Mouse (Mus musculus): ENCODE measurements around the gene Rbfox3. TPM values are rescaled to one million over a fixed set of nuclear protein-coding genes. Genes with fewer than 3 reads are reported as not detected.

Rbfox3 gene
- total and polyA plus RNA-seq, 3 experiments = 0.16 TPM; not detected in 2

- H3K4me1 ChIP-seq (ENCODE audit: insufficient read depth, low read depth, low read length) = no peaks in the 10 kb centered on the region
- no peak for ATAC-seq (ENCODE audit: extremely low read depth, insufficient number of reproducible peaks, low FRiP score, poor library complexity, severe bottlenecking)
- H3K9me3 ChIP-seq (replicated peaks) = peaks cover 97% of the 10 kb centered on the region
- H3K4me3 ChIP-seq (ENCODE audit: low read depth, low read length) = no peak overlapping the region
- no peaks in the 10 kb centered on the region for H3K36me3 ChIP-seq (replicated peaks)
- H3K27me3 ChIP-seq (ENCODE audit: insufficient read depth, low read length) = no peaks in the 10 kb centered on the region
- no peak for DNase-seq (ENCODE audit: low spot score)
- no peak for TF ChIP-seq CTCF (IDR thresholded peaks at IDR 0.05; ENCODE audit: low read depth, low read length)
- no peak for TF ChIP-seq POLR2AphosphoS5 (IDR thresholded peaks at IDR 0.05; ENCODE audit: insufficient replicate concordance, low read depth, low read length)
- no peak for TF ChIP-seq GATA2 (IDR thresholded peaks at IDR 0.05; ENCODE audit: borderline replicate concordance, low read depth, low read length)
- no peak for TF ChIP-seq GATA1 (IDR thresholded peaks at IDR 0.05; ENCODE audit: borderline replicate concordance, low read length)
- no peak for TF ChIP-seq TAL1 (conservative IDR thresholded peaks at IDR 0.05; ENCODE audit: low read depth, low read length)
Observed at GRCm38 (mm10) chr11:118894196-118894595, 17.2 kb downstream of the Rbfox3 start.

- Histone ChIP-seq H3K9me3 (replicated peaks) (peaks cover 95% of the 10 kb centered on the region), H3K36me3 (replicated peaks) (no peaks in the 10 kb centered on the region), H3K4me3 (ENCODE audit: low read depth, low read length) (no peak overlapping the region), H3K27me3 (ENCODE audit: insufficient read depth, low read length) (no peaks in the 10 kb centered on the region), H3K4me1 (ENCODE audit: insufficient read depth, low read depth, low read length) (no peaks in the 10 kb centered on the region)
- ATAC-seq (ENCODE audit: extremely low read depth, insufficient number of reproducible peaks, low FRiP score, poor library complexity, severe bottlenecking) = no peak
- DNase-seq (ENCODE audit: low spot score) = no peak
- no peak for TF ChIP-seq GATA1 (IDR thresholded peaks at IDR 0.05; ENCODE audit: borderline replicate concordance, low read length)
- no peak for TF ChIP-seq POLR2AphosphoS5 (IDR thresholded peaks at IDR 0.05; ENCODE audit: insufficient replicate concordance, low read depth, low read length)
- no peak for TF ChIP-seq GATA2 (IDR thresholded peaks at IDR 0.05; ENCODE audit: borderline replicate concordance, low read depth, low read length)
- TF ChIP-seq TAL1 (conservative IDR thresholded peaks at IDR 0.05; ENCODE audit: low read depth, low read length) = no peak
- TF ChIP-seq CTCF (IDR thresholded peaks at IDR 0.05; ENCODE audit: low read depth, low read length) = no peak
Observed at GRCm38 (mm10) chr11:118892876-118893275, 18.5 kb downstream of the Rbfox3 start.

- Histone ChIP-seq H3K36me3 (replicated peaks) (no peaks in the 10 kb centered on the region), H3K4me3 (ENCODE audit: low read depth, low read length) (no peak overlapping the region), H3K9me3 (replicated peaks) (peaks cover 96% of the 10 kb centered on the region), H3K27me3 (ENCODE audit: insufficient read depth, low read length) (no peaks in the 10 kb centered on the region; the same call in 1 of the 2 replicates), H3K4me1 (ENCODE audit: insufficient read depth, low read depth, low read length) (no peaks in the 10 kb centered on the region)
- TF ChIP-seq CTCF (IDR thresholded peaks at IDR 0.05; ENCODE audit: low read depth, low read length) (no peak), POLR2AphosphoS5 (IDR thresholded peaks at IDR 0.05; ENCODE audit: insufficient replicate concordance, low read depth, low read length) (no peak), GATA2 (IDR thresholded peaks at IDR 0.05; ENCODE audit: borderline replicate concordance, low read depth, low read length) (no peak), TAL1 (conservative IDR thresholded peaks at IDR 0.05; ENCODE audit: low read depth, low read length) (no peak), GATA1 (IDR thresholded peaks at IDR 0.05; ENCODE audit: borderline replicate concordance, low read length) (no peak)
- no peak for ATAC-seq (ENCODE audit: extremely low read depth, insufficient number of reproducible peaks, low FRiP score, poor library complexity, severe bottlenecking)
- DNase-seq (ENCODE audit: low spot score) = no peak
Observed at GRCm38 (mm10) chr11:118891516-118891915, 19.9 kb downstream of the Rbfox3 start.

- H3K4me1 ChIP-seq (ENCODE audit: insufficient read depth, low read depth, low read length) = no peaks in the 10 kb centered on the region
- no peaks in the 10 kb centered on the region; the same call in 1 of the 2 replicates for H3K27me3 ChIP-seq (ENCODE audit: insufficient read depth, low read length)
- TF ChIP-seq GATA2 (IDR thresholded peaks at IDR 0.05; ENCODE audit: borderline replicate concordance, low read depth, low read length) (no peak), GATA1 (IDR thresholded peaks at IDR 0.05; ENCODE audit: borderline replicate concordance, low read length) (no peak), POLR2AphosphoS5 (IDR thresholded peaks at IDR 0.05; ENCODE audit: insufficient replicate concordance, low read depth, low read length) (no peak), CTCF (IDR thresholded peaks at IDR 0.05; ENCODE audit: low read depth, low read length) (no peak)
- no peaks in the 10 kb centered on the region for H3K36me3 ChIP-seq (replicated peaks)
- H3K4me3 ChIP-seq (ENCODE audit: low read depth, low read length) = no peak overlapping the region
- DNase-seq (ENCODE audit: low spot score) (no peak), ATAC-seq (ENCODE audit: extremely low read depth, insufficient number of reproducible peaks, low FRiP score, poor library complexity, severe bottlenecking) (no peak)
- peaks cover 96% of the 10 kb centered on the region for H3K9me3 ChIP-seq (replicated peaks)
Observed at GRCm38 (mm10) chr11:118890992-118891398, 20.4 kb downstream of the Rbfox3 start.

GRCm38 (mm10) chr11:118890474-118890873 is 20.9 kb downstream of the Rbfox3 start:
- Histone ChIP-seq H3K4me3 (ENCODE audit: low read depth, low read length) (no peak overlapping the region), H3K4me1 (ENCODE audit: insufficient read depth, low read depth, low read length) (no peaks in the 10 kb centered on the region), H3K27me3 (ENCODE audit: insufficient read depth, low read length) (no peaks in the 10 kb centered on the region; the same call in 1 of the 2 replicates), H3K9me3 (replicated peaks) (peaks cover 96% of the 10 kb centered on the region), H3K36me3 (replicated peaks) (no peaks in the 10 kb centered on the region)
- ATAC-seq (ENCODE audit: extremely low read depth, insufficient number of reproducible peaks, low FRiP score, poor library complexity, severe bottlenecking) = no peak
- TF ChIP-seq CTCF (IDR thresholded peaks at IDR 0.05; ENCODE audit: low read depth, low read length) = no peak
- TF ChIP-seq TAL1 (conservative IDR thresholded peaks at IDR 0.05; ENCODE audit: low read depth, low read length) = no peak
- no peak for TF ChIP-seq GATA2 (IDR thresholded peaks at IDR 0.05; ENCODE audit: borderline replicate concordance, low read depth, low read length)
- no peak for TF ChIP-seq GATA1 (IDR thresholded peaks at IDR 0.05; ENCODE audit: borderline replicate concordance, low read length)
- no peak for TF ChIP-seq POLR2AphosphoS5 (IDR thresholded peaks at IDR 0.05; ENCODE audit: insufficient replicate concordance, low read depth, low read length)
- no peak for DNase-seq (ENCODE audit: low spot score)

GRCm38 (mm10) chr11:118889500-118889899 is 21.9 kb downstream of the Rbfox3 start:
- Histone ChIP-seq H3K4me1 (ENCODE audit: insufficient read depth, low read depth, low read length) (no peaks in the 10 kb centered on the region), H3K4me3 (ENCODE audit: low read depth, low read length) (no peak overlapping the region), H3K27me3 (ENCODE audit: insufficient read depth, low read length) (no peaks in the 10 kb centered on the region; the same call in 1 of the 2 replicates), H3K9me3 (replicated peaks) (peaks cover 94% of the 10 kb centered on the region), H3K36me3 (replicated peaks) (no peaks in the 10 kb centered on the region)
- no peak for ATAC-seq (ENCODE audit: extremely low read depth, insufficient number of reproducible peaks, low FRiP score, poor library complexity, severe bottlenecking)
- DNase-seq (ENCODE audit: low spot score) = no peak
- TF ChIP-seq GATA1 (IDR thresholded peaks at IDR 0.05; ENCODE audit: borderline replicate concordance, low read length) (no peak), TAL1 (conservative IDR thresholded peaks at IDR 0.05; ENCODE audit: low read depth, low read length) (no peak), POLR2AphosphoS5 (IDR thresholded peaks at IDR 0.05; ENCODE audit: insufficient replicate concordance, low read depth, low read length) (no peak), CTCF (IDR thresholded peaks at IDR 0.05; ENCODE audit: low read depth, low read length) (no peak), GATA2 (IDR thresholded peaks at IDR 0.05; ENCODE audit: borderline replicate concordance, low read depth, low read length) (no peak)

Measured in G1E (cell line).